Mouse (Mus musculus): ENCODE data around the gene Olfr878. TPM values are rescaled to one million over a fixed set of nuclear protein-coding genes. Genes with fewer than 3 reads are reported as not detected.

Gene Olfr878
- polyA plus RNA-seq (2014; fragmentation: Illumina TruSeq; extraction: RNeasy Lipid Tissue Mini Kit (QIAGEN cat#74804); ENCODE audit: low read depth, low replicate concordance) = not detected

DNA sequence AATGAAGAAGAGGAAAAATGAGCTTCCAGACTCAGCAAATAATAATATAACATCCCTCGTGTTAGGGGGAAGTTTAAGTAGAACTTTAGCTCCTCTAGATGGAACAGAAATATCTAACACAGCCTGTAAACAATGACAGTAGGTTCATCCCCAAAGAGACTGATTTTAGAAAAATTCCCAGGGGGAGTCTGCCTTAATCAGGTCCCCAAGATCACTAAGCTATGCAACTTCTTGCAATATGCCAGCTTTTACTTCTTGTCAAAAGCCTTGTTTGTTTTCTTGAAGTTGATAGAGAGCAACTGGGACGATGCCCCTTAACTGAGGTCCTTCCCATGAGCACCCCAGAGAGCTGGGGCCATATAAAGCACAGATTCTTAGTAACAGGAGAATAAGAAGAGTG lies at the start of gene Olfr878:
Gene Olfr878 (plus strand): TSS at position 301 of the 400 bp plus-strand sequence.

DNA sequence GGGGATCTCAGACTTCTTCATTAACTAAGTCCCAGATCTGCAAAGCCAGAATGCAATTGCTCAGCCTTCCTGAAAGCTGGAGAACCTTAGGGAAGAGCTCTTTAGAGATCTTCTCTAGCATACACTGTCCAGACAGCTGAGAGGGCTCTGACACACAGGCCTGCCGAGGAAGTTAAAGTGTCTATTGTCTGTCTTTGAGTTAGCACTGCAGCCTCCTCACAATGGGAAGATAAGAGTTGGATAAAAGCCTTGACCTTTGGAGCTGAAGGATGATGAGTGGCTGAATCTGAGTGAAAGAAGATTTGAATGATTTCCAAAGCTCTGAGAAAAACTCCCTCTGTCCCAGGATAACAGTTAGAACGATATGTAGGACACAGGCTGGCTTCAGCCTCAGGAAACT lies 21.0 kb upstream of the Olfr878 start, which contains the start of gene Olfr145:
Gene Olfr145 (plus strand): TSS at position 64 of the 400 bp plus-strand sequence.

Other genes with a start within 250 kb of the Olfr878 start
- gene Panx3, start 248.6 kb upstream of the Olfr878 start, polyA plus RNA-seq (2014; fragmentation: Illumina TruSeq; extraction: RNeasy Lipid Tissue Mini Kit (QIAGEN cat#74804); ENCODE audit: low read depth, low replicate concordance) = not detected
- not detected for gene Olfr160, start 201.6 kb upstream of the Olfr878 start, polyA plus RNA-seq (2014; fragmentation: Illumina TruSeq; extraction: RNeasy Lipid Tissue Mini Kit (QIAGEN cat#74804); ENCODE audit: low read depth, low replicate concordance)
- gene Olfr874, start 172.7 kb upstream of the Olfr878 start, polyA plus RNA-seq (2014; fragmentation: Illumina TruSeq; extraction: RNeasy Lipid Tissue Mini Kit (QIAGEN cat#74804); ENCODE audit: low read depth, low replicate concordance) = not detected
- not detected for gene Olfr875, start 146.0 kb upstream of the Olfr878 start, polyA plus RNA-seq (2014; fragmentation: Illumina TruSeq; extraction: RNeasy Lipid Tissue Mini Kit (QIAGEN cat#74804); ENCODE audit: low read depth, low replicate concordance)
- not detected for gene Olfr876, start 114.8 kb upstream of the Olfr878 start, polyA plus RNA-seq (2014; fragmentation: Illumina TruSeq; extraction: RNeasy Lipid Tissue Mini Kit (QIAGEN cat#74804); ENCODE audit: low read depth, low replicate concordance)
- not detected for gene Olfr877, start 63.6 kb upstream of the Olfr878 start, polyA plus RNA-seq (2014; fragmentation: Illumina TruSeq; extraction: RNeasy Lipid Tissue Mini Kit (QIAGEN cat#74804); ENCODE audit: low read depth, low replicate concordance)
- gene Olfr145, start 21.1 kb upstream of the Olfr878 start, polyA plus RNA-seq (2014; fragmentation: Illumina TruSeq; extraction: RNeasy Lipid Tissue Mini Kit (QIAGEN cat#74804); ENCODE audit: low read depth, low replicate concordance) = not detected
- not detected for gene Olfr881, start 74.0 kb downstream of the Olfr878 start, polyA plus RNA-seq (2014; fragmentation: Illumina TruSeq; extraction: RNeasy Lipid Tissue Mini Kit (QIAGEN cat#74804); ENCODE audit: low read depth, low replicate concordance)
- gene Olfr883, start 108.0 kb downstream of the Olfr878 start, polyA plus RNA-seq (2014; fragmentation: Illumina TruSeq; extraction: RNeasy Lipid Tissue Mini Kit (QIAGEN cat#74804); ENCODE audit: low read depth, low replicate concordance) = not detected
- gene Olfr884, start 128.7 kb downstream of the Olfr878 start, polyA plus RNA-seq (2014; fragmentation: Illumina TruSeq; extraction: RNeasy Lipid Tissue Mini Kit (QIAGEN cat#74804); ENCODE audit: low read depth, low replicate concordance) = not detected
- gene Olfr885, start 143.5 kb downstream of the Olfr878 start, polyA plus RNA-seq (2014; fragmentation: Illumina TruSeq; extraction: RNeasy Lipid Tissue Mini Kit (QIAGEN cat#74804); ENCODE audit: low read depth, low replicate concordance) = not detected
- gene Olfr887, start 166.2 kb downstream of the Olfr878 start, polyA plus RNA-seq (2014; fragmentation: Illumina TruSeq; extraction: RNeasy Lipid Tissue Mini Kit (QIAGEN cat#74804); ENCODE audit: low read depth, low replicate concordance) = not detected
- gene Olfr888, start 190.3 kb downstream of the Olfr878 start, polyA plus RNA-seq (2014; fragmentation: Illumina TruSeq; extraction: RNeasy Lipid Tissue Mini Kit (QIAGEN cat#74804); ENCODE audit: low read depth, low replicate concordance) = not detected
- gene Olfr889, start 197.4 kb downstream of the Olfr878 start, polyA plus RNA-seq (2014; fragmentation: Illumina TruSeq; extraction: RNeasy Lipid Tissue Mini Kit (QIAGEN cat#74804); ENCODE audit: low read depth, low replicate concordance) = not detected
- not detected for gene Olfr890, start 224.7 kb downstream of the Olfr878 start, polyA plus RNA-seq (2014; fragmentation: Illumina TruSeq; extraction: RNeasy Lipid Tissue Mini Kit (QIAGEN cat#74804); ENCODE audit: low read depth, low replicate concordance)